Mouse (Mus musculus): Measurements from ENCODE around the gene Zbtb43. TPM values are rescaled to one million over a fixed set of nuclear protein-coding genes. Genes with fewer than 3 reads are reported as not detected.

Gene Zbtb43
- polyA plus RNA-seq (2017; shearing (Covaris generic)): 18.1 TPM

GRCm38 (mm10) chr2:33468466-33469097 is at the start of gene Zbtb43:
Gene Zbtb43, minus strand, starts transcription at chr2:33468559.

GRCm38 (mm10) chr2:33430771-33431699 is 37.3 kb downstream of the Zbtb43 start, which contains the start of gene Zbtb34:
Gene Zbtb34, minus strand, starts transcription at chr2:33431324.

Other genes starting within 250 kb of the Zbtb43 start
- 6.5 TPM for gene Ralgps1, start 97.1 kb downstream of the Zbtb43 start, polyA plus RNA-seq (2017; shearing (Covaris generic))
- 3.8 TPM for gene Zbtb34, start 37.2 kb downstream of the Zbtb43 start, polyA plus RNA-seq (2017; shearing (Covaris generic))
- gene Lmx1b, start 172.0 kb upstream of the Zbtb43 start, polyA plus RNA-seq (2017; shearing (Covaris generic)): 0.16 TPM

Measured in effector memory CD4-positive, alpha-beta T cell, adult 7 months (primary cell).